Mouse (Mus musculus): ENCODE data around the gene Zfp366. TPM values are rescaled to one million over a fixed set of nuclear protein-coding genes. Genes with fewer than 3 reads are reported as not detected.

Zfp366 gene
- polyA plus RNA-seq, 1 experiment: 9.0 TPM

- no peak overlapping the region for H3K4me3 ChIP-seq (ENCODE audit: extremely low read depth, insufficient read depth, insufficient read length)
Measured at GRCm38 (mm10) chr13:99186859-99187258, 2.2 kb downstream of the Zfp366 start.

GRCm38 (mm10) chr13:99187456-99187855, 2.8 kb downstream of the Zfp366 start:
- Histone ChIP-seq H3K4me1 (ENCODE audit: control insufficient read depth, insufficient read depth, insufficient read length) (peaks cover 4% of the 10 kb centered on the region; the same call in 1 of the 2 replicates), H3K36me3 (ENCODE audit: control insufficient read depth, insufficient read depth, low read length) (no peaks in the 10 kb centered on the region), H3K27ac (ENCODE audit: insufficient read depth, low read length) (no peak overlapping the region), H3K4me3 (ENCODE audit: extremely low read depth, insufficient read depth, insufficient read length) (no peak overlapping the region), H3K27me3 (ENCODE audit: control insufficient read depth, insufficient read depth, low read length) (no peaks in the 10 kb centered on the region)
- DNase-seq (ENCODE audit: low read depth in 1 of 2, low spot score in 2 of 2): no peak
- whole genome bisulfite sequencing: 63% methylated on average over 11 of the region's 11 CpGs
- no peak for TF ChIP-seq POLR2A (IDR thresholded peaks at IDR 0.05; ENCODE audit: low read depth, low read length)
- no peak for TF ChIP-seq CTCF (IDR thresholded peaks at IDR 0.05; ENCODE audit: extremely low read depth, insufficient read depth, insufficient read length, insufficient replicate concordance)

More at GRCm38 (mm10) chr13:99186859-99187258, 2.2 kb downstream of the Zfp366 start:
- no peak for TF ChIP-seq CTCF (IDR thresholded peaks at IDR 0.05; ENCODE audit: extremely low read depth, insufficient read depth, insufficient read length, insufficient replicate concordance)
- no peak for TF ChIP-seq POLR2A (IDR thresholded peaks at IDR 0.05; ENCODE audit: low read depth, low read length)
- Histone ChIP-seq H3K27ac (ENCODE audit: insufficient read depth, low read length) (0 out of 2 replicates have a peak overlapping the region, but pooled peaks have one; percentile 10), H3K36me3 (ENCODE audit: control insufficient read depth, insufficient read depth, low read length) (no peaks in the 10 kb centered on the region), H3K27me3 (ENCODE audit: control insufficient read depth, insufficient read depth, low read length) (no peaks in the 10 kb centered on the region), H3K4me1 (ENCODE audit: control insufficient read depth, insufficient read depth, insufficient read length) (peaks cover 4% of the 10 kb centered on the region; the same call in 1 of the 2 replicates)
- no peak for DNase-seq (ENCODE audit: low read depth in 1 of 2, low spot score in 2 of 2)
- WGBS: 79% methylated on average over 7 of the region's 7 CpGs

GRCm38 (mm10) chr13:99188625-99189024, 4.0 kb downstream of the Zfp366 start:
- 80% methylated on average over 8 of the region's 8 CpGs for WGBS
- Histone ChIP-seq H3K4me1 (ENCODE audit: control insufficient read depth, insufficient read depth, insufficient read length) (peaks cover 4% of the 10 kb centered on the region; the same call in 1 of the 2 replicates), H3K4me3 (ENCODE audit: extremely low read depth, insufficient read depth, insufficient read length) (no peak overlapping the region), H3K27ac (ENCODE audit: insufficient read depth, low read length) (no peak overlapping the region), H3K27me3 (ENCODE audit: control insufficient read depth, insufficient read depth, low read length) (no peaks in the 10 kb centered on the region), H3K36me3 (ENCODE audit: control insufficient read depth, insufficient read depth, low read length) (no peaks in the 10 kb centered on the region)
- no peak for DNase-seq (ENCODE audit: low read depth in 1 of 2, low spot score in 2 of 2)
- TF ChIP-seq POLR2A (IDR thresholded peaks at IDR 0.05; ENCODE audit: low read depth, low read length) (no peak), CTCF (IDR thresholded peaks at IDR 0.05; ENCODE audit: extremely low read depth, insufficient read depth, insufficient read length, insufficient replicate concordance) (no peak)

- no peak overlapping the region for H3K4me3 ChIP-seq (ENCODE audit: extremely low read depth, insufficient read depth, insufficient read length)
- DNase-seq (ENCODE audit: low read depth in 1 of 2, low spot score in 2 of 2): no peak
- H3K36me3 ChIP-seq (ENCODE audit: control insufficient read depth, insufficient read depth, low read length): no peaks in the 10 kb centered on the region
- TF ChIP-seq POLR2A (IDR thresholded peaks at IDR 0.05; ENCODE audit: low read depth, low read length) (no peak), CTCF (IDR thresholded peaks at IDR 0.05; ENCODE audit: extremely low read depth, insufficient read depth, insufficient read length, insufficient replicate concordance) (no peak)
- no peaks in the 10 kb centered on the region for H3K27me3 ChIP-seq (ENCODE audit: control insufficient read depth, insufficient read depth, low read length)
- peak overlapping the region; percentile 63 for H3K27ac ChIP-seq (ENCODE audit: insufficient read depth, low read length)
- WGBS: 69% methylated on average over 3 of the region's 3 CpGs
- H3K4me1 ChIP-seq (ENCODE audit: control insufficient read depth, insufficient read depth, insufficient read length): peaks cover 4% of the 10 kb centered on the region; the same call in 1 of the 2 replicates
Measured at GRCm38 (mm10) chr13:99189671-99190070, 5.0 kb downstream of the Zfp366 start.

GRCm38 (mm10) chr13:99190466-99190865, 5.8 kb downstream of the Zfp366 start:
- no peak overlapping the region for H3K4me3 ChIP-seq (ENCODE audit: extremely low read depth, insufficient read depth, insufficient read length)
- TF ChIP-seq CTCF (IDR thresholded peaks at IDR 0.05; ENCODE audit: extremely low read depth, insufficient read depth, insufficient read length, insufficient replicate concordance) (no peak), POLR2A (IDR thresholded peaks at IDR 0.05; ENCODE audit: low read depth, low read length) (no peak)
- 12% methylated on average over 11 of the region's 11 CpGs for WGBS
- H3K27ac ChIP-seq (ENCODE audit: insufficient read depth, low read length): peak overlapping the region; percentile 28; the same call in 1 of the 2 replicates
- H3K36me3 ChIP-seq (ENCODE audit: control insufficient read depth, insufficient read depth, low read length): no peaks in the 10 kb centered on the region
- no peaks in the 10 kb centered on the region for H3K27me3 ChIP-seq (ENCODE audit: control insufficient read depth, insufficient read depth, low read length)
- peaks cover 4% of the 10 kb centered on the region; the same call in 1 of the 2 replicates for H3K4me1 ChIP-seq (ENCODE audit: control insufficient read depth, insufficient read depth, insufficient read length)
- DNase-seq (ENCODE audit: low read depth in 1 of 2, low spot score in 2 of 2): no peak

- Histone ChIP-seq H3K27me3 (ENCODE audit: control insufficient read depth, insufficient read depth, low read length) (no peaks in the 10 kb centered on the region), H3K36me3 (ENCODE audit: control insufficient read depth, insufficient read depth, low read length) (no peaks in the 10 kb centered on the region), H3K4me1 (ENCODE audit: control insufficient read depth, insufficient read depth, insufficient read length) (peaks cover 4% of the 10 kb centered on the region; the same call in 1 of the 2 replicates), H3K27ac (ENCODE audit: insufficient read depth, low read length) (peak overlapping the region; percentile 17; the same call in 1 of the 2 replicates), H3K4me3 (ENCODE audit: extremely low read depth, insufficient read depth, insufficient read length) (no peak overlapping the region)
- 62% methylated on average over 13 of the region's 13 CpGs for WGBS
- TF ChIP-seq POLR2A (IDR thresholded peaks at IDR 0.05; ENCODE audit: low read depth, low read length) (no peak), CTCF (IDR thresholded peaks at IDR 0.05; ENCODE audit: extremely low read depth, insufficient read depth, insufficient read length, insufficient replicate concordance) (no peak)
- no peak for DNase-seq (ENCODE audit: low read depth in 1 of 2, low spot score in 2 of 2)
Measured at GRCm38 (mm10) chr13:99191063-99191462, 6.4 kb downstream of the Zfp366 start.

GRCm38 (mm10) chr13:99196314-99196713, 11.7 kb downstream of the Zfp366 start:
- no peak for DNase-seq (ENCODE audit: low read depth in 1 of 2, low spot score in 2 of 2)
- Histone ChIP-seq H3K36me3 (ENCODE audit: control insufficient read depth, insufficient read depth, low read length) (no peaks in the 10 kb centered on the region), H3K4me1 (ENCODE audit: control insufficient read depth, insufficient read depth, insufficient read length) (no peaks in the 10 kb centered on the region; the same call in 1 of the 2 replicates), H3K27me3 (ENCODE audit: control insufficient read depth, insufficient read depth, low read length) (no peaks in the 10 kb centered on the region), H3K4me3 (ENCODE audit: extremely low read depth, insufficient read depth, insufficient read length) (no peak overlapping the region), H3K27ac (ENCODE audit: insufficient read depth, low read length) (no peak overlapping the region)
- WGBS: 22% methylated on average over 12 of the region's 12 CpGs
- no peak for TF ChIP-seq CTCF (IDR thresholded peaks at IDR 0.05; ENCODE audit: extremely low read depth, insufficient read depth, insufficient read length, insufficient replicate concordance)
- no peak for TF ChIP-seq POLR2A (IDR thresholded peaks at IDR 0.05; ENCODE audit: low read depth, low read length)

Measured in spleen, adult 2 months (tissue).